Mouse (Mus musculus) heart, postnatal 0 days (tissue): Measurements from ENCODE around the gene Ppm1g. TPM values are rescaled to one million over a fixed set of nuclear protein-coding genes. Genes with fewer than 3 reads are reported as not detected.

Experiments
- ATAC-seq: fragments of 200-750 bp; cut with Nextera tagmentation; 2 replicates; pipeline ENCODE4 v1.8.0; 2017; ENCODE audit warnings: low read depth, moderate number of reproducible peaks, moderate library complexity; ENCODE audit not compliant: insufficient read depth
- DNase-seq: peaks from one replicate; pipeline ENCODE4 v3.0.0-alpha.2; 2016; ENCODE audit warnings: low spot score
- H3K27ac ChIP-seq: fragments of 300-500 bp; sonication (generic); 2 replicates; pipeline ENCODE4 v1.5.1; 2014; ENCODE audit warnings: low read depth, mild to moderate bottlenecking
- H3K27me3 ChIP-seq: fragments of 300-500 bp; sonication (generic); 2 replicates; pipeline ENCODE4 v1.6.1; 2014; ENCODE audit warnings: low read length, mixed read lengths; ENCODE audit not compliant: control insufficient read depth, insufficient read depth
- H3K36me3 ChIP-seq: fragments of 300-500 bp; sonication (generic); replicated peaks from 2 replicates; pipeline ENCODE4 v1.6.1; 2014; ENCODE audit warnings: low read length, mixed read lengths; ENCODE audit not compliant: control insufficient read depth, insufficient read depth
- H3K4me1 ChIP-seq: fragments of 300-500 bp; sonication (generic); 2 replicates; pipeline ENCODE4 v1.6.1; 2014; ENCODE audit warnings: antibody characterized with exemption; ENCODE audit not compliant: control insufficient read depth, insufficient read depth
- H3K4me2 ChIP-seq: fragments of 300-500 bp; sonication (generic); 2 replicates; pipeline ENCODE4 v1.6.1; 2014; ENCODE audit warnings: low read depth, mild to moderate bottlenecking, low read length, moderate library complexity
- H3K4me3 ChIP-seq: fragments of 300-500 bp; sonication (generic); 2 replicates; pipeline ENCODE4 v1.5.1; 2014; ENCODE audit warnings: low read depth, low read length
- H3K9ac ChIP-seq: fragments of 300-500 bp; sonication (generic); replicated peaks from 2 replicates; pipeline ENCODE4 v1.6.1; 2014; ENCODE audit warnings: low read depth, low read length, mixed read lengths
- H3K9me3 ChIP-seq: fragments of 300-500 bp; sonication (generic); replicated peaks from 2 replicates; pipeline ENCODE4 v1.6.1; 2016; ENCODE audit warnings: low read length; ENCODE audit not compliant: control insufficient read depth
- CTCF ChIP-seq: IDR thresholded peaks from 2 replicates; pipeline ENCODE4 v1.5.1; 2016; ENCODE audit warnings: antibody characterized with exemption, control low read depth, low read depth
- EP300 ChIP-seq: IDR thresholded peaks from 2 replicates; pipeline ENCODE4 v1.6.1; 2016; ENCODE audit warnings: antibody characterized with exemption, low read depth
- WGBS: fragments of 180-500 bp; shearing (Covaris S2); extraction: QIAGEN DNeasy Blood & Tissue Kit; methylation state at CpG from one replicate; pipeline ENCODE4 v1.1.7; 2014; 5-methylcytosine and 5-hydroxymethylcytosine counted together
- polyA plus RNA-seq: library from polyadenylated mRNA; unstranded; fragments of >200 nt; fragmentation: Nextera tagmentation; extraction: Ambion mirVana; gene quantifications from 2 replicates; pipeline ENCODE4 v1.2.1, GENCODE M21; 2015
- total RNA-seq: library from RNA; depleted of rRNA; stranded (reverse); fragments of >200 nt; gene quantifications from 2 replicates; pipeline ENCODE4 v1.2.3, GENCODE M21; 2014; ENCODE audit warnings: low replicate concordance

Ppm1g gene
- total and polyA plus RNA-seq, 2 experiments from 2014 or later, result 51.7 to 68.0 TPM

DNA sequence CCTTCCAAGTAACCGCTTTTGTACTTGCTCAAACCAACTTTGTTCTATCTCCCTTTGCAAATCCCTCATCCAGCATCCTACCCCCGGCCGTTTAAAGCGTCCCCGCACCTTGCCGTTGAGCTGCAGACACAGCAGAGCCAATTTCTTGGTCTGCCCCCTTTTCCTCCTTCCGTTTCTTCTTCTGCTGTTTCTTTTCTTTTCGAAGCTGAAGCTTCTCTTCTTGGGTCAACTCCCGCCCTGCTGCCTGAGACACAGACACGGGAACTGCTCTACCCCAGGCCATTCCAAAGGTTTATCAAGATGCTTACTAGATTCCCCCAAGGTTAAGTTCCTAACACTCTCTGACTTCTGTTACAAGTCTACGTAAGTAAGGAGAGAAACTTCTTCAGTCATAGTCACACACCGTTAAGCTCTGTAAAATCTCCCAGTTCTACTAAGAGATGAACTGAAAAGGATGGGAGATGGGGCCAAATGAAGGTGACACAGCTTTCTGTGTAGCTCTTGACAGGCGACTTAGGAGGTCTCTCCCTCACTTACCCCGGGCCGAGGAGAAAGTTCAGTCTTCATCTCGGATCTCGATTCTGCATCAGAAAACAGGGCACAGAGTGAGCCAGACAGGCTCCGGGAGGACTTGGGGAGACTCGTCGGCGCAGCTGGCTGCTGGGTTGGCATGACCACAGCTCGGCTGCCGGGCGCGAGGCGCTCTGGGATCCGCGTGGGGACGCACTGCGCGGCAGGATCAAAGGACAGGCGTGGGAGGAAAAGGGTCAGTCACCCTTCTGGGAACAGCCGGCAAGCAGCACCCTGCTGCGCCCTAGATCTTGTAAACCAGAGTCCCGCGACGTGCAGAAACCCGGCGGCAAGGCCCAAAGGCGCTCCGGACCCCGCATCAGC, 28.2 kb downstream of the Ppm1g start:
- peak; percentile 71 for ATAC-seq
- Histone ChIP-seq H3K27ac (peak overlapping the region; percentile 89), H3K9me3 (no peaks in the 10 kb centered on the region), H3K36me3 (peaks cover 61% of the 10 kb centered on the region), H3K27me3 (no peaks in the 10 kb centered on the region), H3K4me3 (peak overlapping the region; percentile 86), H3K9ac (peak overlapping the region; percentile 90), H3K4me1 (peaks cover 15% of the 10 kb centered on the region), H3K4me2 (peak overlapping the region; percentile 78)
- 10% methylated on average over 42 of the region's 42 CpGs for WGBS
- TF ChIP-seq CTCF, result no peak
- TF ChIP-seq EP300, result no peak
- DNase-seq, result peak; percentile 71

DNA sequence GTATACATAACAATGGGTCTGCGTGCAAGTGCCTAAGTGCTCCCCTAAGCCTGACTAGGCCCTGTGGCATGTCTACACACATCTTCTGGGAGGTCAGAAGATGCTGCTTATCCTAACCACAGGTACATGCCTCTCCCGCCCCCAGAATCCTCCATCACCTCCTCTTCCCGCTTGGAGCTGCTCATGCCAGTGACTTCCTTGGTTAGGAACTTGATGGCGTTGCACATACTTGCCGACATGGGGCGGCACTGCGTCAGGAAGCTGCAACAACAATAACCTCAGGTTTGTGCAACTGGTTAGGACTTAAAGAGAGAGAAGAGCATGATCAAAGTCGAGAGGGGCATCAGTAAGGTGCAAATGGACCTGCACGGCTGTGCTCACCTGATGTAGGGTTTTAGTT, 30.3 kb downstream of the Ppm1g start:
- Histone ChIP-seq H3K9me3 (no peaks in the 10 kb centered on the region), H3K9ac (no peak overlapping the region), H3K36me3 (peaks cover 48% of the 10 kb centered on the region), H3K27me3 (no peaks in the 10 kb centered on the region), H3K4me3 (no peak overlapping the region), H3K4me1 (peaks cover 15% of the 10 kb centered on the region), H3K27ac (no peak overlapping the region), H3K4me2 (no peak overlapping the region)
- TF ChIP-seq CTCF (no peak), EP300 (no peak)
- DNase-seq, result no peak
- WGBS, result 84% methylated on average over 9 of the region's 9 CpGs
- no peak for ATAC-seq

- TF ChIP-seq CTCF (peak; percentile 25; the same call in 1 of the 2 replicates), EP300 (no peak)
- Histone ChIP-seq H3K9me3 (no peaks in the 10 kb centered on the region), H3K27me3 (no peaks in the 10 kb centered on the region), H3K4me2 (no peak overlapping the region), H3K36me3 (peaks cover 45% of the 10 kb centered on the region), H3K9ac (no peak overlapping the region), H3K4me1 (peaks cover 7% of the 10 kb centered on the region), H3K4me3 (no peak overlapping the region), H3K27ac (no peak overlapping the region)
- ATAC-seq, result no peak
- 71% methylated on average over 4 of the region's 4 CpGs for WGBS
- no peak for DNase-seq
Measured at GRCm38 (mm10) chr5:31188223-31188840, 32.2 kb downstream of the Ppm1g start.

DNA sequence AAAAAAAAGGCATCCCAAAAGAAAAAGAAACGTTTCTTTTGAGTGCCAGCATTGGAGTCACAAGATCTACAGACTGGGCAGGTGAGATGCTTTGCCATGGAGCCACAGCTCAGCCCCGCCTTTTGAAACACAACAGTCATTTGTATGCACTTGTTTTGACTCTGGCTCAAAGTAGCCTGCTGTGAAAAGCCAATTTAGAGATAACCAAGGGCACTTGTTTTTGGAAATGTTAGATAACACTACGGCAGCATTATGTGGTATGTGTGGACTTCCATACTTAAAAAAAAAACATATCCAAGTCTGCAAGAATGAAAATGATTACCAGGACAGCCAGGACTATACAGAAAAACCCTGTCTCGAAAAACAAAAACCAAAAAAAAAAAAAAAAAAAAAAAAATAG, 36.8 kb downstream of the Ppm1g start:
- Histone ChIP-seq H3K36me3 (peaks cover 21% of the 10 kb centered on the region), H3K4me1 (peaks cover 12% of the 10 kb centered on the region), H3K9me3 (no peaks in the 10 kb centered on the region), H3K27ac (no peak overlapping the region), H3K27me3 (no peaks in the 10 kb centered on the region), H3K9ac (no peak overlapping the region), H3K4me3 (no peak overlapping the region), H3K4me2 (no peak overlapping the region)
- TF ChIP-seq CTCF (no peak), EP300 (no peak)
- DNase-seq (no peak), ATAC-seq (no peak)
- 37% methylated on average over 4 of the region's 4 CpGs for WGBS

- H3K4me2 ChIP-seq, result no peak overlapping the region
Measured at GRCm38 (mm10) chr5:31181183-31181770, 39.2 kb downstream of the Ppm1g start.

More at GRCm38 (mm10) chr5:31181183-31181770, 39.2 kb downstream of the Ppm1g start:
- peaks cover 13% of the 10 kb centered on the region for H3K4me1 ChIP-seq
- H3K4me3 ChIP-seq, result no peak overlapping the region
- WGBS, result 90% methylated on average over 9 of the region's 9 CpGs
- no peaks in the 10 kb centered on the region for H3K9me3 ChIP-seq
- ATAC-seq (no peak), DNase-seq (no peak)
- no peaks in the 10 kb centered on the region for H3K27me3 ChIP-seq
- TF ChIP-seq CTCF (no peak), EP300 (no peak)
- no peak overlapping the region for H3K27ac ChIP-seq
- no peaks in the 10 kb centered on the region for H3K36me3 ChIP-seq
- H3K9ac ChIP-seq, result no peak overlapping the region
